Mouse (Mus musculus): ENCODE data around the gene Gm20830. TPM values are rescaled to one million over a fixed set of nuclear protein-coding genes. Genes with fewer than 3 reads are reported as not detected.

Gene Gm20830
- polyA plus RNA-seq (2017; shearing (Covaris generic)): not detected

DNA sequence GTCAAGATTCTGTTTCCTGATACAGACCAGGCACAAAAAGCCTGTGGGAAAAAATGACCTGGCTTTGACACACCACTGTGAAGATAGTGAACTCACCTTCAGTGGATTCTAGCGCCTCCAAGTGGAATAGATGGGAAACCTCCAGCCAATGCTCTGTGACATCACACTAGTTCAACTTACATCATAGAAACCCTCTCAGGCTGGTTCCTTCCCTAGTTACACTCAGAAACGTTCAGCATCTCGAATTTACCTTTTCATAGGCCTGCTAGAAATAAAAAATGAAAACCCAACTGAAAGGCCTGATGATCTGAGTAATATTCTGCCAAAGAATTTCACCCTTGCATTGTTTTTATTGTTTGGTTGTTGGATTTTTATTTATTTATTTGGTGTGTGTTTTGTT lies at the start of gene Gm20830:
TSS of gene Gm20830 (minus strand) at position 101 of the 400 bp plus-strand sequence.

Other genes with a start within 250 kb of the Gm20830 start
- gene Gm21719, start 235.4 kb downstream of the Gm20830 start, polyA plus RNA-seq (2017; shearing (Covaris generic)): not detected